Mouse (Mus musculus) neural tube, embryonic 14.5 days (tissue): ENCODE data around the gene Epha6. TPM values are rescaled to one million over a fixed set of nuclear protein-coding genes. Genes with fewer than 3 reads are reported as not detected.

Experiments
- ATAC-seq: fragments of 200-750 bp; cut with Nextera tagmentation; 2 replicates; pipeline ENCODE4 v1.8.0; 2017; ENCODE audit warnings: low read depth, mild to moderate bottlenecking, moderate TSS enrichment, moderate library complexity
- H3K27ac ChIP-seq: fragments of 300-500 bp; sonication (generic); 2 replicates; pipeline ENCODE4 v1.5.1; 2014; ENCODE audit warnings: low read depth, mild to moderate bottlenecking, control low read depth, low read length, moderate library complexity, mixed read lengths
- H3K27me3 ChIP-seq: fragments of 300-500 bp; sonication (generic); 2 replicates; pipeline ENCODE4 v1.6.1; 2014; ENCODE audit warnings: low read length; ENCODE audit not compliant: control insufficient read depth, insufficient read depth
- H3K36me3 ChIP-seq: fragments of 300-500 bp; sonication (generic); 2 replicates; pipeline ENCODE4 v1.6.1; 2014; ENCODE audit warnings: low read length, mixed read lengths; ENCODE audit not compliant: control insufficient read depth, insufficient read depth
- H3K4me1 ChIP-seq: fragments of 300-500 bp; sonication (generic); 2 replicates; pipeline ENCODE4 v1.6.1; 2014; ENCODE audit warnings: low read length; ENCODE audit not compliant: control insufficient read depth, insufficient read depth
- H3K4me2 ChIP-seq: fragments of 300-500 bp; sonication (generic); 2 replicates; pipeline ENCODE4 v1.6.1; 2014; ENCODE audit warnings: mild to moderate bottlenecking, low read depth, low read length, control low read depth
- H3K4me3 ChIP-seq: fragments of 300-500 bp; sonication (generic); 2 replicates; pipeline ENCODE4 v1.5.1; 2014; ENCODE audit warnings: low read depth, low read length, control low read depth, mixed read lengths
- H3K9ac ChIP-seq: fragments of 300-500 bp; sonication (generic); replicated peaks from 2 replicates; pipeline ENCODE4 v1.6.1; 2014; ENCODE audit warnings: low read depth, mild to moderate bottlenecking, control low read depth, low read length, mixed read lengths
- H3K9me3 ChIP-seq: fragments of 300-500 bp; sonication (generic); 2 replicates; pipeline ENCODE4 v1.6.1; 2016; ENCODE audit warnings: low read length; ENCODE audit not compliant: control insufficient read depth
- WGBS: fragments of 180-500 bp; shearing (Covaris S2); extraction: QIAGEN DNeasy Blood & Tissue Kit; methylation state at CpG from one replicate; pipeline ENCODE4 v1.1.7; 2014; 5-methylcytosine and 5-hydroxymethylcytosine counted together
- polyA plus RNA-seq: library from polyadenylated mRNA; unstranded; fragments of >200 nt; fragmentation: Nextera tagmentation; extraction: Ambion mirVana; gene quantifications from 2 replicates; pipeline ENCODE4 v1.2.1, GENCODE M21; 2014

Gene Epha6
- polyA plus RNA-seq, 1 experiment from 2014 or later: 11.2 TPM

- no peak for ATAC-seq
- no peaks in the 10 kb centered on the region for H3K36me3 ChIP-seq
- no peak overlapping the region for H3K4me3 ChIP-seq
- no peaks in the 10 kb centered on the region for H3K9me3 ChIP-seq
- no peaks in the 10 kb centered on the region for H3K4me1 ChIP-seq
- 78% methylated on average over 1 of the region's 1 CpGs for WGBS
- H3K27ac ChIP-seq: no peak overlapping the region
- no peaks in the 10 kb centered on the region for H3K27me3 ChIP-seq
- no peak overlapping the region for H3K9ac ChIP-seq
- no peak overlapping the region for H3K4me2 ChIP-seq
These were observed 321.4 kb downstream of the Epha6 start for GRCm38 (mm10) chr16:60283963-60284362.

GRCm38 (mm10) chr16:60274109-60274508, 331.2 kb downstream of the Epha6 start:
- no peak overlapping the region for H3K4me3 ChIP-seq

GRCm38 (mm10) chr16:60266367-60267351, 338.7 kb downstream of the Epha6 start:
- WGBS: 70% methylated on average over 9 of the region's 9 CpGs
- Histone ChIP-seq H3K36me3 (no peaks in the 10 kb centered on the region), H3K4me3 (no peak overlapping the region), H3K27ac (no peak overlapping the region), H3K9ac (no peak overlapping the region), H3K9me3 (no peaks in the 10 kb centered on the region), H3K4me2 (no peak overlapping the region), H3K27me3 (no peaks in the 10 kb centered on the region), H3K4me1 (no peaks in the 10 kb centered on the region)
- no peak for ATAC-seq

More at GRCm38 (mm10) chr16:60274109-60274508, 331.2 kb downstream of the Epha6 start:
- no peaks in the 10 kb centered on the region for H3K9me3 ChIP-seq
- no peak overlapping the region for H3K9ac ChIP-seq
- no peaks in the 10 kb centered on the region for H3K36me3 ChIP-seq
- WGBS: 89% methylated on average over 2 of the region's 2 CpGs
- no peak overlapping the region for H3K4me2 ChIP-seq
- no peaks in the 10 kb centered on the region for H3K27me3 ChIP-seq
- no peaks in the 10 kb centered on the region for H3K4me1 ChIP-seq
- no peak for ATAC-seq
- no peak overlapping the region for H3K27ac ChIP-seq

DNA sequence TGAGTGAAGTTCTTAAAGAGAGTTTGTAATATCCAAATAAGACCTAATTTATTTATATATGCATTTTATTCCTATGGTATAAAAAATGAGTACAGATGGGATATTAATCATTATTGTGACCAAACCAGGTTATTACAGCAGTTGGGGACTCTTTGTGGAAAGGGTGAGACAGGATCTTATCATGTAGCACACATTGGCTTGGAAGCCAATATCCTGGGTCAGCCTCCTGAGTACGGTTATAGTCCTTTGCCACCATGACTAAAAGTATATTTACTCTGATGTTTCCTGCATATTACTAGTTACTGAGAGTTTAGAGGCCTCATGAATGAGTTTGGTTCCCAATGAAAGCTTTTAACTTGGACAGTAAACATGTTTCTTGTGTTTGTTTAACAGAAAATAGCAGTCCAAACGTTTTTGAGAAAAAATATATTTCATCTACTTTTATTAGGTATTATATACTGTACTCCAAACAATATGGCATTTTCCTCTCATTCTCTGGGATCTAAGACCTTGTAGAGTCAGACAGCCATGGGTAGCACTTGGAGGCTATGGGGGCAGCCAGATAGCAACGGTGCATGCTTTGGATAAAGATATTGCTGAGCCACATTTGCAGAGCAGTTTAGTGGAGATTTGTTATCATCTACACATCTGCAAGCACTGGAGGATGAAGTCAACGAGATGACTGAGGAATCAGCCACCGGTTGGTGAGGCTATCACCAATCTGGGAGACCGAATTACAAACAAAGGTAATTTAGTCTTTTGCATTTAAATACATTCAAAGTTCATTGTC, 340.4 kb downstream of the Epha6 start:
- no peaks in the 10 kb centered on the region for H3K27me3 ChIP-seq
- no peak overlapping the region for H3K4me3 ChIP-seq
- no peak overlapping the region for H3K27ac ChIP-seq
- no peaks in the 10 kb centered on the region for H3K36me3 ChIP-seq
- WGBS: 61% methylated on average over 6 of the region's 6 CpGs
- H3K4me1 ChIP-seq: no peaks in the 10 kb centered on the region
- ATAC-seq: no peak
- H3K9me3 ChIP-seq: no peaks in the 10 kb centered on the region
- no peak overlapping the region for H3K9ac ChIP-seq
- no peak overlapping the region for H3K4me2 ChIP-seq

GRCm38 (mm10) chr16:60258151-60258635, 347.1 kb downstream of the Epha6 start:
- Histone ChIP-seq H3K9ac (no peak overlapping the region), H3K4me2 (no peak overlapping the region), H3K4me3 (no peak overlapping the region), H3K27me3 (no peaks in the 10 kb centered on the region), H3K27ac (no peak overlapping the region), H3K4me1 (no peaks in the 10 kb centered on the region), H3K36me3 (no peaks in the 10 kb centered on the region), H3K9me3 (no peaks in the 10 kb centered on the region)
- ATAC-seq: no peak
- 74% methylated on average over 7 of the region's 7 CpGs for WGBS

- Histone ChIP-seq H3K36me3 (no peaks in the 10 kb centered on the region), H3K4me3 (no peak overlapping the region), H3K4me1 (no peaks in the 10 kb centered on the region), H3K27me3 (no peaks in the 10 kb centered on the region), H3K4me2 (no peak overlapping the region), H3K9ac (no peak overlapping the region), H3K27ac (no peak overlapping the region), H3K9me3 (no peaks in the 10 kb centered on the region)
- 80% methylated on average over 2 of the region's 2 CpGs for WGBS
- ATAC-seq: no peak
These were observed 347.7 kb downstream of the Epha6 start for GRCm38 (mm10) chr16:60257623-60258022.

- 81% methylated on average over 4 of the region's 4 CpGs for WGBS
- Histone ChIP-seq H3K4me3 (no peak overlapping the region), H3K27me3 (no peaks in the 10 kb centered on the region), H3K4me2 (no peak overlapping the region), H3K4me1 (no peaks in the 10 kb centered on the region), H3K9me3 (no peaks in the 10 kb centered on the region), H3K9ac (no peak overlapping the region), H3K36me3 (no peaks in the 10 kb centered on the region), H3K27ac (no peak overlapping the region)
- no peak for ATAC-seq
These were observed 348.3 kb downstream of the Epha6 start for GRCm38 (mm10) chr16:60257044-60257443.

- no peaks in the 10 kb centered on the region for H3K9me3 ChIP-seq
- peak; percentile 79 for ATAC-seq
- no peak overlapping the region for H3K27ac ChIP-seq
- H3K4me3 ChIP-seq: no peak overlapping the region
- H3K36me3 ChIP-seq: no peaks in the 10 kb centered on the region
- H3K9ac ChIP-seq: no peak overlapping the region
- no peak overlapping the region for H3K4me2 ChIP-seq
- no peaks in the 10 kb centered on the region for H3K27me3 ChIP-seq
- WGBS: 42% methylated on average over 2 of the region's 2 CpGs
- H3K4me1 ChIP-seq: no peaks in the 10 kb centered on the region
These were observed 365.8 kb downstream of the Epha6 start for GRCm38 (mm10) chr16:60239356-60240190.
